Mouse (Mus musculus): Measurements from ENCODE around the gene Nat14.

GRCm38 (mm10) chr7:4921824-4922482 lies at the start of gene Nat14:
- no peak for TF ChIP-seq POLR2A (IDR thresholded peaks at IDR 0.05; ENCODE audit: borderline replicate concordance, control insufficient read depth, low read depth, low read length)
- TF ChIP-seq CTCF (IDR thresholded peaks at IDR 0.05; ENCODE audit: control insufficient read depth, insufficient read depth, low read length): no peak

Measured in bone marrow, adult 2 months (tissue).